Mouse (Mus musculus) ES-E14 (cell line): Measurements from ENCODE around the gene Nav1. TPM values are rescaled to one million over a fixed set of nuclear protein-coding genes. Genes with fewer than 3 reads are reported as not detected.

Experiments
- DNase-seq: peaks from one replicate; pipeline ENCODE4 v3.0.0-alpha.2; 2013; ENCODE audit warnings: low read depth, low spot score
- H3K27ac ChIP-seq: 2 replicates; pipeline ENCODE4 v1.5.1; 2012; ENCODE audit warnings: low read depth, mild to moderate bottlenecking, low read length, moderate library complexity, mixed read lengths; ENCODE audit not compliant: poor library complexity, insufficient read depth, severe bottlenecking
- H3K36me3 ChIP-seq: 2 replicates; pipeline ENCODE4 v1.6.1; 2012; ENCODE audit warnings: mild to moderate bottlenecking, low read length, moderate library complexity, mixed read lengths; ENCODE audit not compliant: control insufficient read depth, poor library complexity, insufficient read depth, severe bottlenecking
- H3K4me1 ChIP-seq, 2 experiments: fragments of 150-350 bp in 1 of 2; sonication (generic) in 1 of 2; 2 replicates each; pipeline ENCODE4 v1.6.1; 2012; ENCODE audit warnings: low read length in 2 of 2, mild to moderate bottlenecking in 1 of 2, mixed read lengths in 1 of 2; ENCODE audit not compliant: control insufficient read depth in 2 of 2, insufficient read depth in 2 of 2, poor library complexity in 1 of 2
- H3K4me3 ChIP-seq, 2 experiments: fragments of 150-350 bp in 1 of 2; sonication (generic) in 1 of 2; 2 replicates each; pipeline ENCODE4 v1.5.1; 2012; ENCODE audit warnings: low read length in 2 of 2, low read depth in 1 of 2, mild to moderate bottlenecking in 1 of 2, mixed read lengths in 1 of 2; ENCODE audit not compliant: insufficient read depth in 1 of 2, poor library complexity in 1 of 2, severe bottlenecking in 1 of 2
- H3K9ac ChIP-seq: 2 replicates; pipeline ENCODE4 v1.6.1; 2012; ENCODE audit warnings: low read depth, mild to moderate bottlenecking, low read length, mixed read lengths; ENCODE audit not compliant: poor library complexity, insufficient read depth, severe bottlenecking
- H3K9me3 ChIP-seq: fragments of 150-350 bp; sonication (generic); 2 replicates; pipeline ENCODE4 v1.6.1; 2012; ENCODE audit warnings: low read depth, mild to moderate bottlenecking, low read length; ENCODE audit not compliant: control insufficient read depth, insufficient read depth
- CHD2 ChIP-seq: IDR thresholded peaks from 2 replicates; pipeline ENCODE4 v1.6.1; 2014; ENCODE audit warnings: mild to moderate bottlenecking, low read depth, low read length, inconsistent platforms
- HCFC1 ChIP-seq: IDR thresholded peaks from 2 replicates; pipeline ENCODE4 v1.6.1; 2012; ENCODE audit warnings: low read length, inconsistent platforms, borderline replicate concordance; ENCODE audit not compliant: insufficient read depth
- MAFK ChIP-seq: IDR thresholded peaks from 2 replicates; pipeline ENCODE4 v1.6.1; 2014; ENCODE audit warnings: mild to moderate bottlenecking, low read depth, low read length, inconsistent platforms; ENCODE audit not compliant: insufficient read depth
- ZC3H11A ChIP-seq: IDR thresholded peaks from 2 replicates; pipeline ENCODE4 v1.6.1; 2012; ENCODE audit warnings: low read depth, mild to moderate bottlenecking, inconsistent platforms, low read length, borderline replicate concordance
- ZNF384 ChIP-seq: IDR thresholded peaks from 2 replicates; pipeline ENCODE4 v1.6.1; 2012; ENCODE audit warnings: low read depth, low read length, inconsistent platforms
- in situ Hi-C, 2 experiments: fragments of 600-800 bp; cut with MboI; formaldehyde crosslinking; loops; one replicate each; pipeline ENCODE4 v1.15.1; 2025; ENCODE audit warnings: low sequenced_read_pairs in 2 of 2, inconsistent platforms in 1 of 2; ENCODE audit not compliant: unreplicated experiment in 2 of 2
- total RNA-seq: library from RNA; depleted of rRNA; stranded (reverse); fragments of 300-350 nt; gene quantifications from 2 replicates; pipeline ENCODE4 v1.2.3, GENCODE M21; 2012

The Nav1 gene
- total RNA-seq, 1 experiment: 11.4 TPM

GRCm38 (mm10) chr1:135426645-135427044, 180.4 kb downstream of the Nav1 start:
- Histone ChIP-seq H3K4me3 (no peak overlapping the region), H3K4me1 (peaks cover 0 to 5% of the 10 kb centered on the region in 2 experiments; a peak in 2 of 4 replicates), H3K9me3 (no peaks in the 10 kb centered on the region), H3K27ac (no peak overlapping the region), H3K36me3 (0 out of 2 replicates have a peak, but pooled peaks cover 2% of the 10 kb centered on the region), H3K9ac (no peak overlapping the region)
- TF ChIP-seq ZNF384: no peak
- no peak for TF ChIP-seq CHD2
- TF ChIP-seq MAFK: no peak
- no peak for TF ChIP-seq ZC3H11A
- no peak for TF ChIP-seq HCFC1
- in situ Hi-C loops: no loop called here
- no peak for DNase-seq

DNA sequence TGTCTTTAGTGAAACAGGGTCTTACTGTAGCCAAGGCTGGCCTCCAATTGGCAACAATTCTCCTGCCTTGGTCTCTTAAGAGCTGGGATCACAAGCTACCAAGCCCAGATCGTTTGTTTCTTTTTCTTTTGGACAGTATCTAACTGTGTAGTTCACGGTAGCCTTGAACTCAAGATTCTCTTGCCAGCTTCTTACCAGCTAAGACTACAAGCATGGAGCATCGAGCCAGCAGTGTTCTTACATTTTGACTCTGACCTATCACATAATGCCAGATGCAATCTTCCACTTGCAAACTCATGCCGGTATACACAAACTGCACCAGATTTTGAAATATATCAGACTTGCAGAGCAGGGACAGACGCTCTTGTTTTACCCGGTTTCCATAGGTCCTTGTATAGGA, 184.3 kb downstream of the Nav1 start:
- DNase-seq: no peak
- no peak overlapping the region for H3K4me3 ChIP-seq
- H3K4me1 ChIP-seq: no peaks in the 10 kb centered on the region
- no peak overlapping the region for H3K9ac ChIP-seq
- TF ChIP-seq HCFC1 (no peak), CHD2 (no peak), MAFK (no peak)
- H3K27ac ChIP-seq: no peak overlapping the region
- no peaks in the 10 kb centered on the region for H3K9me3 ChIP-seq
- in situ Hi-C loops: no loop called here
- H3K36me3 ChIP-seq: peaks cover 8% of the 10 kb centered on the region

DNA sequence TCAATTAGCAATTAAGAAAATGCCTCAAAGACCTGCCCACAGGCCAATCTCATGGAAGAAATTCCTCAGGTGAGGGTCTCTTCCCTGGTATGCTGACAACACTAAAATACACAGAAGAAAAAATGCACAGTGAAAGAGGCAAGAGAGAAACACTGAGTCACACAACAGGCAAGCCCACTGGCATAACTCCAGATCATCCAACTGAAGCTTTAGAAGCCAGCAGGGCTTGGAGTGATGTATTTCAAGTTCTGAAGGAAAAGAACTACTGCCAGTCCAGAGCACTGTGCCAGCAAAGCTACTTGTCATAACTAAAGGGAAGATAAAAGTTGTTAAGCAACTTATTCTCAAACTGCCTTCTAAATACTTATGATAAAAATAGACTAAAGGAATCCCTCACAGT, 193.1 kb downstream of the Nav1 start:
- no peaks in the 10 kb centered on the region for H3K9me3 ChIP-seq
- DNase-seq: no peak
- H3K4me1 ChIP-seq: no peaks in the 10 kb centered on the region
- in situ Hi-C loops: no loop called here
- H3K9ac ChIP-seq: no peak overlapping the region
- H3K27ac ChIP-seq: no peak overlapping the region
- peaks cover 28% of the 10 kb centered on the region for H3K36me3 ChIP-seq
- H3K4me3 ChIP-seq: no peak overlapping the region
- TF ChIP-seq MAFK (no peak), CHD2 (no peak), ZC3H11A (no peak), HCFC1 (no peak), ZNF384 (no peak)

DNA sequence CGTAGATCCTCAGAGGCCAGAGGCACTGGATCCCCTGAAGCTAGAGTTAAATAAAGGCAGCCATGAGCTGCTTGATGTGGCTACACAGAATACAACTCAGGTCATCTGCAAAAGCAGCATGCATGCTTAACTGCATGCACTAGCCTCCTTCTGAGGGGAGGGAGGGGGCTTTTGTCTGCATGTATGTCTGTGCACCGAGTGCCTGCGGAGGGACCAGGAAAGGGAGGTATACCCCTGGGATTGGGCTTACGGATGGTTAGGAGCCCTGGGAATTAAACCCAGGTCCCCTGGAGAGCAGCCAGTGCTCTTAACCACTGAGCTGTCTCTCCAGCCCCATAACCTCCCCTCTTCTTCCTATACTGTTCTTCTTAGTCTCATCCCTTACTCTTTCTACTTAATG, 195.0 kb downstream of the Nav1 start:
- Histone ChIP-seq H3K4me1 (no peaks in the 10 kb centered on the region), H3K36me3 (peaks cover 30% of the 10 kb centered on the region), H3K9me3 (no peaks in the 10 kb centered on the region), H3K4me3 (no peak overlapping the region), H3K27ac (no peak overlapping the region), H3K9ac (no peak overlapping the region)
- in situ Hi-C loops: no loop called here
- DNase-seq: no peak
- no peak for TF ChIP-seq ZC3H11A
- no peak for TF ChIP-seq MAFK
- no peak for TF ChIP-seq ZNF384
- TF ChIP-seq CHD2: no peak

- no peaks in the 10 kb centered on the region for H3K9me3 ChIP-seq
- no peak for DNase-seq
- H3K36me3 ChIP-seq: peaks cover 30% of the 10 kb centered on the region
- no peak overlapping the region for H3K4me3 ChIP-seq
- no peaks in the 10 kb centered on the region for H3K4me1 ChIP-seq
- TF ChIP-seq ZNF384: no peak
- no peak for TF ChIP-seq MAFK
- no peak for TF ChIP-seq ZC3H11A
- TF ChIP-seq CHD2: no peak
- no peak for TF ChIP-seq HCFC1
- in situ Hi-C loops: no loop called here
- no peak overlapping the region for H3K9ac ChIP-seq
- no peak overlapping the region for H3K27ac ChIP-seq
Measured at GRCm38 (mm10) chr1:135410967-135411366, 196.1 kb downstream of the Nav1 start.
